Mouse (Mus musculus): Measurements from ENCODE around the gene Ttyh1. TPM values are rescaled to one million over a fixed set of nuclear protein-coding genes. Genes with fewer than 3 reads are reported as not detected.

Ttyh1 gene
- polyA plus RNA-seq, 1 experiment from 2014 or later = 1.1 TPM

DNA sequence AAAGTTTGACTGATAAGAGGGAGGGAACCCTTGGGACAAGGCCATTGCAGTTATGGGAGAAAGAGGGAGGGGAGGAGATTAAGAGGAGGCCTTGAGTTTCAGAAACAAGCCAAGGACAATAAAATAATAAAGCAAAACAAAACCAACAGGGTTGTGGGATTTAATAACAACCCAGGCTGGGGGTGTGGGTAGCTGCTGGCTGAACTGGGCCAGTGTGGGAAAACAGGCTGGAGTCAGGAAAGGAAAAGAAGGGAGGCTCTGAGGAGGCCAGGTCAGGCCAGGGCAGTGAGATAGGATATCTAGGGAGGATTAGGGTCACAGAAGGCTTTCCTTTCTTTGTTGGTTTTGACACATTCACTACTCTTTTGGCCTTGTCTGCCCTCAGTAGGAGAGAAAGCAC, 47.9 kb downstream of the Ttyh1 start:
- no peaks in the 10 kb centered on the region for H3K9me3 ChIP-seq (ENCODE audit: low read length)
- H3K4me3 ChIP-seq (ENCODE audit: low read depth, low read length) = no peak overlapping the region
- TF ChIP-seq EP300 (IDR thresholded peaks at IDR 0.05) (no peak), CTCF (IDR thresholded peaks at IDR 0.05) (no peak)
- H3K9ac ChIP-seq (replicated peaks; ENCODE audit: low read depth) = no peak overlapping the region
- no peaks in the 10 kb centered on the region for H3K27me3 ChIP-seq (replicated peaks; ENCODE audit: insufficient read depth, low read length)
- ATAC-seq = no peak
- no peaks in the 10 kb centered on the region; the same call in 1 of the 2 replicates for H3K4me1 ChIP-seq (ENCODE audit: insufficient read depth, low read depth, low read length)
- no peak overlapping the region for H3K27ac ChIP-seq (ENCODE audit: low read length)
- H3K4me2 ChIP-seq (replicated peaks; ENCODE audit: low read depth, low read length) = no peak overlapping the region
- no peak for DNase-seq (ENCODE audit: low spot score)
- no peaks in the 10 kb centered on the region for H3K36me3 ChIP-seq (ENCODE audit: insufficient read depth, low read length)

DNA sequence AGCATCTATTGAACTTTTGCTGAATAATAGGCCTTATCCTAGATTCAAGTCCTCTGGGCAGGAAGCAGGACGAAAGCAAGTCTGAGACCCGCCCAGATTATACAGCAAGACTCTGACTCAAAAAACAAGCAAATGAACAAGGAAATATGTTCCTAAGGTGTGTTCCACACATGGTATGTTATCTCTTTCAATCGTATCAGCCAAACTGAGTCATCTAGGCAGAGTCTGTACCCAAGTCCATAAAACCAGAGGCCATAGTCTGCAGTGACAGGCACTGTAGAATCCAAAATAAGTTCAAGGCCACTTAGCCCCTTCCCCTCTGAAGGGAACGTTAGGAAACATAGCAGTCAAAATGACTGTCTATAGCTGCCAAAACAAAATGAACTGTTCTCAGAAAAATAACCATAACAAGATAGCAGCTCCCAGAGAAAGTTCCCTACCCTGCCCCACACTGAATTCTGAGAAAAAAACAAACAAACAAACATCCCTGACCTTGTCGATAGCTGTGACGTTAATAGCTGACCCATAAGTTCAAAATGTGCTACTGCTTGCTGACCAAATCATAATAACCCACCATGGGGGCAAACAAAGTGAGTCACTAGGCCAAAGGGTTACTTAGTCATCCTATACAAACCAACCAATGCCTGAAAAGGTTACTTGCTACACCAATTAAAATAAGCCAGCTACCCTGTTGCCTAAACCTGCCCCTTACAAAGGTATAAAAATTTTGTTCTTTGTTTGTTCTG, 51.2 kb downstream of the Ttyh1 start:
- H3K4me3 ChIP-seq (ENCODE audit: low read depth, low read length) = no peak overlapping the region
- TF ChIP-seq CTCF (IDR thresholded peaks at IDR 0.05) (no peak), EP300 (IDR thresholded peaks at IDR 0.05) (no peak)
- ATAC-seq = no peak

DNA sequence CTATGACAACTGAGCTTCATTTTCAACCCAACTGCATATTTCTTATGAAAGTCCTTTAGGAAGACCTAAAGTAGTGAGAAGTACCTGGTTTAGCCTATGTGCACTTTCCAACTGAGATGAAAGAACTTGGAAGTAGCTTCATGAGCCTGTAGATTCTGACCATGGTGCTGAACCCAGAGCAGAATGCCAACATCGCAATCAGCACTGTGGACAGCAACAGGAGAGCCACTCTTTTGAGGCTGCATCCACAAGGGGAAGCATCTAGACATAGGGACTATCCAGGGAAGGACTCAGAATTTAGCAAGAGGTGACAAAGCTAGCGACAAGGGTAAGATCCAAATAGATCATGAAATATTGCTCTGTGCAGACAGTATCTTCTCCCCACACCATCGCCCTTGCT, 59.2 kb downstream of the Ttyh1 start:
- Histone ChIP-seq H3K4me2 (replicated peaks; ENCODE audit: low read depth, low read length) (no peak overlapping the region), H3K4me3 (ENCODE audit: low read depth, low read length) (no peak overlapping the region), H3K27me3 (replicated peaks; ENCODE audit: insufficient read depth, low read length) (no peaks in the 10 kb centered on the region), H3K9me3 (ENCODE audit: low read length) (no peaks in the 10 kb centered on the region), H3K27ac (ENCODE audit: low read length) (no peak overlapping the region), H3K4me1 (ENCODE audit: insufficient read depth, low read depth, low read length) (no peaks in the 10 kb centered on the region), H3K9ac (replicated peaks; ENCODE audit: low read depth) (no peak overlapping the region), H3K36me3 (ENCODE audit: insufficient read depth, low read length) (no peaks in the 10 kb centered on the region)
- ATAC-seq (no peak), DNase-seq (ENCODE audit: low spot score) (peak; percentile 58)
- WGBS = 43% methylated on average over 3 of the region's 3 CpGs
- TF ChIP-seq CTCF (IDR thresholded peaks at IDR 0.05) (peak; percentile 41), EP300 (IDR thresholded peaks at IDR 0.05) (no peak)

More for the DNA sequence above, 51.2 kb downstream of the Ttyh1 start:
- Histone ChIP-seq H3K27me3 (replicated peaks; ENCODE audit: insufficient read depth, low read length) (no peaks in the 10 kb centered on the region), H3K36me3 (ENCODE audit: insufficient read depth, low read length) (no peaks in the 10 kb centered on the region), H3K4me2 (replicated peaks; ENCODE audit: low read depth, low read length) (no peak overlapping the region), H3K9me3 (ENCODE audit: low read length) (no peaks in the 10 kb centered on the region), H3K4me1 (ENCODE audit: insufficient read depth, low read depth, low read length) (no peaks in the 10 kb centered on the region), H3K27ac (ENCODE audit: low read length) (no peak overlapping the region), H3K9ac (replicated peaks; ENCODE audit: low read depth) (no peak overlapping the region)
- WGBS = 62% methylated on average over 6 of the region's 6 CpGs
- no peak for DNase-seq (ENCODE audit: low spot score)

Other genes starting within 250 kb of the Ttyh1 start
- gene Gm14548, start 221.3 kb upstream of the Ttyh1 start, polyA plus RNA-seq (2015; fragmentation: Nextera tagmentation; extraction: Ambion mirVana) = 1.3 and 1.6 TPM in 2 replicates
- 1.2 and 1.6 TPM in 2 replicates for gene Lilra6, start 203.9 kb upstream of the Ttyh1 start, polyA plus RNA-seq (2015; fragmentation: Nextera tagmentation; extraction: Ambion mirVana)
- 2.1 and 2.2 TPM in 2 replicates for gene Lair1, start 56.2 kb upstream of the Ttyh1 start, polyA plus RNA-seq (2015; fragmentation: Nextera tagmentation; extraction: Ambion mirVana)
- gene Leng8, start 17.6 kb downstream of the Ttyh1 start, polyA plus RNA-seq (2015; fragmentation: Nextera tagmentation; extraction: Ambion mirVana) = 28.0 and 29.6 TPM in 2 replicates
- gene Leng9, start 31.0 kb downstream of the Ttyh1 start, polyA plus RNA-seq (2015; fragmentation: Nextera tagmentation; extraction: Ambion mirVana) = 7.6 and 7.7 TPM in 2 replicates
- 46.7 and 51.1 TPM in 2 replicates for gene Cdc42ep5, start 45.5 kb downstream of the Ttyh1 start, polyA plus RNA-seq (2015; fragmentation: Nextera tagmentation; extraction: Ambion mirVana)
- gene Lilra5, start 118.3 kb downstream of the Ttyh1 start, polyA plus RNA-seq (2015; fragmentation: Nextera tagmentation; extraction: Ambion mirVana) = 1.1 and 1.5 TPM in 2 replicates
- gene Ncr1, start 218.3 kb downstream of the Ttyh1 start, polyA plus RNA-seq (2015; fragmentation: Nextera tagmentation; extraction: Ambion mirVana) = 0.12 and 0.16 TPM in 2 replicates